Mouse (Mus musculus): Measurements from ENCODE around the gene Anp32e. TPM values are rescaled to one million over a fixed set of nuclear protein-coding genes. Genes with fewer than 3 reads are reported as not detected.
"Not testable (repeated sequence)": the region's sequence is repeated elsewhere in the genome, so short reads cannot be mapped to it uniquely, and the experiment has no call there.

Anp32e gene
- total RNA-seq, 1 experiment from 2014 or later: 94.0 TPM

- DNase-seq: no peak
These were observed 13.7 kb downstream of the Anp32e start for GRCm38 (mm10) chr3:95942749-95943148.

DNA sequence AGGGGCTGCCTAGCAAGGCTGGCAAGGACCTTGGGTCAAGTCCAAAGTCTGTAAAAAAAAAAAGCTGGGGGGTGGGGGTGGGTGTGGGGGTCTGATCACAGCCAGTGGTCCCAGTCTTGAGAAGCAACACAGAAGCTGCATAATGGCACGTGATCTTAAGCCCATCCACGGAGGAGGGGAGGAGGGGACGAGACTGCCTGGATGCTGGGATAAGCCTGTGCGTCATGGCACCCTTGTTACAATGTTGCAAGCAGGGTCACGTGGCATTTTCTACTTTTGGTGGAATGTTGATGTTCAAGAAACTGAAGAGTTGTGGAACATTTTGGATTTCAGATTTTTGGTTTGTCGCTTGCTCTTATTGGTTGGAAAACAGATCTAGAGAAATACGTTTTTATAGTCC is 14.2 kb downstream of the Anp32e start:
- no peak for DNase-seq

DNA sequence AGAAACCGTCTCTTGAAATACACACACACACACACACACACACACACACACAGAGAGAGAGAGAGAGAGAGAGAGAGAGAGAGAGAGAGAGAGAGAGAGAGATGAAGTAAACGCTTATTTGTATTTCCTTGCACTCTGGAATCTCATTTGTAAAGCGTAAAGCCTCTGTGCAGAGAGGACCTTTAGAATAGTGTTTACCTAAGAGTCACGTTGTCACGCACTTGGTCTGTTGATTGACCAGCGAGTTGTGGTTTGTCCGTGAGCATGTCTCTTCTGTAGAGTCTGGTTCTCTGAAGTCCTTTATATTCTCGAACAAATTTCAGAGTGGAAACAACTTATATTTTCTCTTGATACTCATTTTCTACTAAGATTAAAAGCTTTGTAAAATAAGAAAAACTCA is 15.7 kb downstream of the Anp32e start:
- no peak for DNase-seq

DNA sequence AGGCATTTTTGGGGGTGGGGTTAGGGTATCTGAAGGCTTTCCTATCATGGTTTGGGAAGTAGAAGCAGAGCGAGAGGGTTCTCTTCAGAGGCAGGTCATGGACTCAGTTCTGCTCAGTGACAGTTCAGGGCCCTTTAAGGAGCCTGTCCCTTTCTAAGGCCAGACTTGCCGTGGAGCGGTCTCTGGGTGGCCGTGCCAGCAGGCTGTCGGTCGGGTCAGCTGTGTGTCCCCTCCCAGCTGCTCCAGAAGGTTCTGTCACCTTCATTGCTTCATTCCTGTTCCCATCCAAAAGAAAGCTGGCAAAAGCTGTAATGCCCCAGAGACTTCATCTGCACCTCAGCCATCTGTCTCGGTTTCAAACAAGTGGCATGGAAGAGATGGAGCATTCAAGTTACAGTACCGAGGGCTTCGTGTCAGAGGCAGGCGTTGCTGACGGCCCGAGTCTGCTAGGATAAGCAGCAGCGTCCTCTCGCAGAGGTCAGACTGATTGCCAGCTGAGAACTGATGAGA is 16.7 kb downstream of the Anp32e start:
- no peak for DNase-seq

- no peak for DNase-seq
These were observed 19.3 kb downstream of the Anp32e start for GRCm38 (mm10) chr3:95948325-95948724.

GRCm38 (mm10) chr3:95950763-95951551 is 21.9 kb downstream of the Anp32e start:
- DNase-seq: peak; percentile 91

- not testable (repeated sequence) for DNase-seq
These were observed 22.5 kb downstream of the Anp32e start for GRCm38 (mm10) chr3:95951566-95951965.

GRCm38 (mm10) chr3:95953023-95953422 is 24.0 kb downstream of the Anp32e start:
- no peak for DNase-seq

- no peak for DNase-seq
These were observed 24.5 kb downstream of the Anp32e start for GRCm38 (mm10) chr3:95953522-95953921.

DNA sequence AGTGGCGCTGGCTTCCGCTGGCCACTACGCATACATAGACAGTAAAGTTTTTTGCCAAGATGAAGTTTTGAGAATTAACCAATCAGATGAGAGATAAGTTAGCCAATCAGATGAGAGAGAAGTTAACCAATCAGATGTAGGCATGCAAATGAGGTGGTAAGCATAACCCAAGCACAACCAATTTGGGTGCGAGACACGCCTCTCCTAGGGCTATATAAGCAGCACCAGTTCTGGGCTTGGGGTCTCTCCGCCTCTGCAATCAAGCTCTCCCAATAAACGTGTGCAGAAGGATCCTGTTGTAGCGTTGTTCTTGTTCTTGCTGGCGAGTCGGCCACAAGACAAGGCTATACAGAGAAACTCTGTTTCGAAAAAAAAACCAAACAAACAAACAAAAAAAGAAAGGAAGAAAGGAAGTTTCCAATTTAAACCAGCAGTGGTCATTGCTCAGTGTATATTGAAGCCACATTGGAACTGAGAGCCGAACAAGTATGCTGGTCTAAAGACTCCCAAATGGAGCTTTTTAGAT is 25.7 kb downstream of the Anp32e start:
- DNase-seq: not testable (repeated sequence)

DNA sequence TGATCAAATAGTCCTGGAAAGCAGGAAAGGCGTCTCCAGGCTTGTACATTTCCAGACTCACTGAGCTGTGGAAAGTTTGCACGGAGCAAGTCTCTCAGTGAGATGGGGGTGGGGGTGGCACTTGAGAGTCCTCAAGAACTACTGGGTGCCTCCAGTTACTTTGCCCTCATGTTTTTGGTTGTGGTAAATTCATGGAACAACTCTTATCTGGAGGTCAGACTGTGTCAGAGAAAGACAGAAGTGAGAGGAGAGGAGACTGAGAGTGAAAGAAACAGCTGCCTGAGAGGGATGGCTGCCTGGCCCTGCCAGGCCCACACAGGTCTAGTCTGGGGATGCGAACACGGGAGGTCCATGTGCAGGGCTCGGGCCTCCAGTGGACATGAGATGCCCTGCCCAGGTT is 26.3 kb downstream of the Anp32e start:
- no peak for DNase-seq

- DNase-seq: no peak
These were observed 28.5 kb downstream of the Anp32e start for GRCm38 (mm10) chr3:95957359-95958148.

DNA sequence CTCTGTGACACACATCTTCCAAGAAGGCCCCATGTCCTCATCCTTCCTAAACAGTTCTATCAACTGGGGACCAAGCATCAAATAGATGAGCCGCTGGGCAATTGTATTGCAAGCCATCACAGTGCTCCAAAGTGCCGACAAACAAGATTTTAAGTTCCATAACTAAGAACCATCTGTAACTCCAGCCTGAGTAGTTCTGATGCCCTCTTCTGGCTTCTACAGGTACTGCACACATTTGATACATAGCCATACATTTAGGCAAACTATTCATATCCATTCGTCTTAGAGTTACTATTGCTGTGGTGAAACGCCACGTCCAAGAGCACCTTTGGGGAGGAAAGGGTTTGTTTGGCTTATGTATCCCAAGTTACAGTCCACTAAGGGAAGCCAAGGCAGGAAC is 30.0 kb downstream of the Anp32e start:
- no peak for DNase-seq

DNA sequence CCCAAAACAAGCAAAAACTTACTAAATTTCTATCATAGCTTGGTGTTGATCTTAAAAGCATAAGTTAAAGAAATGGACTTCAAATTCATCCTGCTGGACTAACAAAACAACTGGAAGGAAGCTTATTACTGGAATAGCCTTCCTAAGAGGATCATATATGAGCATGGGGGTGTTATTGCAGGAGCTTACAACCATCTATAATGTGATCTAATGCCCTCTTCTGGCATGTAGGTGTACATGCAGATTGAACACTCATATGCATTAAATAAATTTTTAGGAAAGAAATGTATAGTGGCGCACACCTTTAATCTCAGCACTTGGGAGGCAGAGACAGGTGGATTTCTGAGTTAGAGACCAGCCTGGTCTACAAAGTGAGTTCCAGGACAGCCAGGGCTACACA is 30.8 kb downstream of the Anp32e start:
- no peak for DNase-seq

DNA sequence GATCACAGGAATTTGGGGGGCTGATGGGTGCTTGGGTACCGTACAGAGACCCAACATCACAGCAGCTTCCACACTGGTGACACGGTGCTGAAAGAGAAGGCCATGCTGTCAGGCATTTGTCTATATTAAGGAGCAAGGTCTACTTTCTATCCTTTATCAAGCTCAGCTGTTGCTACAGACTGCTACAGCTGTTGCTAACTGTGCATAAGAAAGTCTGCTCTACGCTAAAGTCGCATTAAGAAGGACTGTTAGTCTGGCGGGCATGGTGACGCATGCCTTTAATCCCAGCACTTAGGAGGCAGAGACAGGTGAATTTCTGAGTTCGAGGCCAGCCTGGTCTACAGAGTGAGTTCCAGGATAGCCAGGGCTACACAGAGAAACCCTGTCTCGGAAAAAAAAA is 33.1 kb downstream of the Anp32e start:
- not testable (repeated sequence) for DNase-seq

DNA sequence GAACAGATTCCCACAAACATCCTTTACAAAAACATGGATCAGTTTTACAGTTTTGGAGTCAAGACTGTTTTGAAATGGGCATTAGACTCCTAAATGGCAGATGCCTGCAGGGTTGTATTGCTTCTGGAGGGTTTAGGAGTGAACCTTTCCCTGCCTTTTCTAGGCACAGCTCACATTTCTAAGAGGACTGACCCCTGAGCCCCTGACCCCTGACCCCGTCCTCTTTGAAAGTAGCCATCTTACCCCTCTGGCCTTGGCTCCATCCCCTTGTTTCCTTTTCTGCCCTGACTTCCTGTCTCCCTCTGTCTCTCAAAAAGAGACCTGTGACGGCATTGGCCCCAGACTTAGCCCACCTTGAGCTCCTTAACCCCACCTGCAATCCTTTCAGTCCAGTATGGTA is 34.2 kb downstream of the Anp32e start:
- no peak for DNase-seq

DNA sequence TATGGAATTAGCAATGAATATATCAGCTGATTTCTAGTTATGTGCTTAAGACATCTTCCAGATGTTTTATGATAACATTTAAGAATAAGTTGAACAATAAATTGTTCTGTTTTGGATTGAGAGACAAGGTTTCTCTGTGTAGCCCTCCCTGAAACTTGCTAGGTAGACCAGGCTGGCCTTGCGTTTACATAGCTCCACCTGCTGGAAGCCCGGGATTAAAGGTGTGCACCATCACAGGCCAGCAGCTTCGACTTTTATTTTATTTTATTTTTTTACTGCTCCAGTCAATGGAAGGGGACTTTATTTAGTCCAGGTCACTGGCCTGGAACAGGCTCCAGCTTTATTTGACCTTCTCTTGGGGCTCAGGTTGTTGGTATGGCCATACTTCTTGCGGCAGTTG is 34.6 kb downstream of the Anp32e start:
- DNase-seq: no peak

GRCm38 (mm10) chr3:95965518-95966451 is 36.7 kb downstream of the Anp32e start:
- DNase-seq: no peak

GRCm38 (mm10) chr3:95969277-95969676 is 40.2 kb downstream of the Anp32e start:
- no peak for DNase-seq

- not testable (repeated sequence) for DNase-seq
These were observed 41.6 kb downstream of the Anp32e start for GRCm38 (mm10) chr3:95970661-95971060.

GRCm38 (mm10) chr3:95972251-95972872 is 43.3 kb downstream of the Anp32e start:
- DNase-seq: no peak

Measured in adrenal gland, postnatal 25 days (tissue).